Mouse (Mus musculus): ENCODE measurements at regions not wholly inside any gene's neighbourhood (a gene's known extent, or its start where the extent isn't known, plus 50 kb on each side); places are given as distances from the start of the nearest gene placed in this dataset.

DNA sequence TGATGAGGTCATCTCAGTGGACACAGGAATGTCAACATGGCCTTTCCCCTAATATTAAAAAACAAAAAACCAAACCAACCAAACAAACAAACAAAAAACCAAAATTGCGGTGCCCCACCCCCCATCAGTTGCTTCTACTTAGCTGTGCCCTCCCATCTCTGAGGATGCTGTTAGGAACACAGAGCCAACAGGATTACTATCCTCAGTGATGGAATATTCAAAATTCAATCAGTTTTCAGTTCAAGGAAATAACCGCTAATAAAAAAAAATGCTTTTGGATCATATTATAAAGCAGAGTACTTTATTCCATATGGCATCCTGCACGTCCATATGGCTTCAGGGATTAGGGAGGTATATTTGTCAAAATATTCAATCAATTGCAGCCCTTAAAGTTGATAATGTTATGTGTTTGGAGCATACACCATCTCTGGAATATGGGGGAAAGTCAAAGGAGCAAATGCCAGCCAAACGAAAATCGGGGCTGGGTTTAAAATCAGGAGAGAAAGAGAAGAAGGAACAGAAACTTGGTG lies 249.1 kb downstream of the Tmem182 start:
- TF ChIP-seq CTCF (IDR thresholded peaks at IDR 0.05; ENCODE audit: borderline replicate concordance, insufficient read depth, low read depth, low read length) (no peak), POLR2A (IDR thresholded peaks at IDR 0.05; ENCODE audit: borderline replicate concordance, insufficient read depth, low read length) (no peak)
